Mouse (Mus musculus) heart, embryonic 13.5 days (tissue): ENCODE measurements around the gene Dnah7c. TPM values are rescaled to one million over a fixed set of nuclear protein-coding genes. Genes with fewer than 3 reads are reported as not detected.

Experiments used
- ATAC-seq: fragments of 200-750 bp; cut with Nextera tagmentation; 2 replicates; pipeline ENCODE4 v1.8.0; 2017; ENCODE audit warnings: moderate TSS enrichment; ENCODE audit not compliant: insufficient number of reproducible peaks, low FRiP score, low TSS enrichment; ENCODE audit errors: extremely low read depth
- H3K27ac ChIP-seq: fragments of 300-500 bp; sonication (generic); replicated peaks from 2 replicates; pipeline ENCODE4 v1.5.1; 2015; ENCODE audit warnings: moderate library complexity, mild to moderate bottlenecking, inconsistent platforms
- H3K27me3 ChIP-seq: fragments of 300-500 bp; sonication (generic); replicated peaks from 2 replicates; pipeline ENCODE4 v1.6.1; 2015; ENCODE audit warnings: mild to moderate bottlenecking, inconsistent platforms
- H3K36me3 ChIP-seq: fragments of 300-500 bp; sonication (generic); 2 replicates; pipeline ENCODE4 v1.6.1; 2015; ENCODE audit warnings: mild to moderate bottlenecking, inconsistent platforms
- H3K4me1 ChIP-seq: fragments of 300-500 bp; sonication (generic); 2 replicates; pipeline ENCODE4 v1.6.1; 2015; ENCODE audit warnings: inconsistent platforms
- H3K4me2 ChIP-seq: fragments of 300-500 bp; sonication (generic); 2 replicates; pipeline ENCODE4 v1.6.1; 2015; ENCODE audit warnings: inconsistent platforms, mild to moderate bottlenecking, moderate library complexity
- H3K4me3 ChIP-seq: fragments of 300-500 bp; sonication (generic); 2 replicates; pipeline ENCODE4 v1.5.1; 2015; ENCODE audit warnings: moderate library complexity, mild to moderate bottlenecking, inconsistent platforms
- H3K9ac ChIP-seq: fragments of 300-500 bp; sonication (generic); 2 replicates; pipeline ENCODE4 v1.6.1; 2015; ENCODE audit warnings: inconsistent platforms, mild to moderate bottlenecking, moderate library complexity
- H3K9me3 ChIP-seq: fragments of 300-500 bp; sonication (generic); 2 replicates; pipeline ENCODE4 v1.6.1; 2016; ENCODE audit warnings: inconsistent platforms
- WGBS: fragments of 180-500 bp; shearing (Covaris S2); methylation state at CpG from one replicate; pipeline ENCODE4 v1.1.7; 2015; ENCODE audit warnings: mixed read lengths; 5-methylcytosine and 5-hydroxymethylcytosine counted together
- polyA plus RNA-seq: library from polyadenylated mRNA; unstranded; fragments of >200 nt; fragmentation: Nextera tagmentation; extraction: Ambion mirVana; gene quantifications from 2 replicates; pipeline ENCODE4 v1.2.1, GENCODE M21; 2015

Dnah7c gene
- polyA plus RNA-seq, 1 experiment from 2014 or later = 0.04 TPM

- no peak overlapping the region for H3K4me3 ChIP-seq
- H3K9ac ChIP-seq = no peak overlapping the region
- H3K36me3 ChIP-seq = peaks cover 42% of the 10 kb centered on the region
- H3K9me3 ChIP-seq = no peaks in the 10 kb centered on the region
- ATAC-seq = no peak
- H3K27me3 ChIP-seq = no peaks in the 10 kb centered on the region
- H3K4me1 ChIP-seq = no peaks in the 10 kb centered on the region
- no peak overlapping the region for H3K4me2 ChIP-seq
- no peak overlapping the region for H3K27ac ChIP-seq
- 89% methylated on average over 5 of the region's 5 CpGs for WGBS
These were observed 406.5 kb downstream of the Dnah7c start for GRCm38 (mm10) chr1:46831927-46832326.

- H3K4me3 ChIP-seq = no peak overlapping the region
- H3K4me2 ChIP-seq = no peak overlapping the region
- H3K27ac ChIP-seq = no peak overlapping the region
- WGBS = 59% methylated on average over 4 of the region's 4 CpGs
- no peak for ATAC-seq
- no peaks in the 10 kb centered on the region for H3K27me3 ChIP-seq
- H3K9me3 ChIP-seq = no peaks in the 10 kb centered on the region
- H3K9ac ChIP-seq = no peak overlapping the region
- 0 out of 2 replicates have a peak, but pooled peaks cover 2% of the 10 kb centered on the region for H3K4me1 ChIP-seq
- H3K36me3 ChIP-seq = no peaks in the 10 kb centered on the region
These were observed 418.0 kb downstream of the Dnah7c start for GRCm38 (mm10) chr1:46843406-46843805.

- no peak overlapping the region for H3K9ac ChIP-seq
- no peaks in the 10 kb centered on the region for H3K9me3 ChIP-seq
- H3K27ac ChIP-seq = no peak overlapping the region
- no peaks in the 10 kb centered on the region for H3K36me3 ChIP-seq
- H3K4me2 ChIP-seq = no peak overlapping the region
- no peaks in the 10 kb centered on the region for H3K27me3 ChIP-seq
- no peak overlapping the region for H3K4me3 ChIP-seq
- H3K4me1 ChIP-seq = no peaks in the 10 kb centered on the region
- no peak for ATAC-seq
- 69% methylated on average over 2 of the region's 2 CpGs for WGBS
These were observed 418.9 kb downstream of the Dnah7c start for GRCm38 (mm10) chr1:46844281-46844680.

- WGBS = 59% methylated on average over 5 of the region's 5 CpGs
- peaks cover 7% of the 10 kb centered on the region for H3K4me1 ChIP-seq
These were observed 419.8 kb downstream of the Dnah7c start for GRCm38 (mm10) chr1:46845221-46845620.

GRCm38 (mm10) chr1:46849758-46850157 is 424.4 kb downstream of the Dnah7c start:
- Histone ChIP-seq H3K4me1 (peaks cover 25% of the 10 kb centered on the region), H3K27ac (no peak overlapping the region), H3K27me3 (no peaks in the 10 kb centered on the region), H3K4me2 (no peak overlapping the region), H3K9ac (no peak overlapping the region), H3K4me3 (no peak overlapping the region), H3K9me3 (no peaks in the 10 kb centered on the region), H3K36me3 (no peaks in the 10 kb centered on the region)
- no peak for ATAC-seq
- WGBS = 57% methylated on average over 1 of the region's 1 CpGs

More at GRCm38 (mm10) chr1:46845221-46845620, 419.8 kb downstream of the Dnah7c start:
- Histone ChIP-seq H3K9ac (no peak overlapping the region), H3K4me3 (no peak overlapping the region), H3K4me2 (no peak overlapping the region), H3K27ac (no peak overlapping the region), H3K36me3 (no peaks in the 10 kb centered on the region), H3K27me3 (no peaks in the 10 kb centered on the region), H3K9me3 (no peaks in the 10 kb centered on the region)
- ATAC-seq = no peak

GRCm38 (mm10) chr1:46851586-46851985 is 426.2 kb downstream of the Dnah7c start:
- ATAC-seq = no peak
- Histone ChIP-seq H3K27me3 (no peaks in the 10 kb centered on the region), H3K36me3 (no peaks in the 10 kb centered on the region), H3K4me3 (peak overlapping the region; percentile 97), H3K4me1 (peaks cover 27% of the 10 kb centered on the region), H3K9me3 (no peaks in the 10 kb centered on the region), H3K4me2 (peak overlapping the region; percentile 80), H3K27ac (no peak overlapping the region), H3K9ac (peak overlapping the region; percentile 8)
- 62% methylated on average over 4 of the region's 4 CpGs for WGBS

GRCm38 (mm10) chr1:46852216-46852599 is 426.8 kb downstream of the Dnah7c start:
- Histone ChIP-seq H3K4me3 (peak overlapping the region; percentile 97), H3K4me2 (peak overlapping the region; percentile 80), H3K27me3 (no peaks in the 10 kb centered on the region), H3K36me3 (no peaks in the 10 kb centered on the region), H3K4me1 (peaks cover 27% of the 10 kb centered on the region), H3K27ac (peak overlapping the region; percentile 99), H3K9me3 (no peaks in the 10 kb centered on the region), H3K9ac (peak overlapping the region; percentile 100)
- 1% methylated on average over 4 of the region's 4 CpGs for WGBS
- no peak for ATAC-seq

- H3K36me3 ChIP-seq = no peaks in the 10 kb centered on the region
- H3K4me3 ChIP-seq = peak overlapping the region; percentile 97
- no peaks in the 10 kb centered on the region for H3K27me3 ChIP-seq
- WGBS = under 1% methylated on average over 63 of the region's 75 CpGs
- H3K27ac ChIP-seq = peak overlapping the region; percentile 99
- peak overlapping the region; percentile 80 for H3K4me2 ChIP-seq
- ATAC-seq = peak; percentile 27
- no peaks in the 10 kb centered on the region for H3K9me3 ChIP-seq
- H3K9ac ChIP-seq = peak overlapping the region; percentile 100
- H3K4me1 ChIP-seq = peaks cover 27% of the 10 kb centered on the region
These were observed 427.3 kb downstream of the Dnah7c start for GRCm38 (mm10) chr1:46852600-46853272.

- Histone ChIP-seq H3K27me3 (no peaks in the 10 kb centered on the region), H3K4me3 (peak overlapping the region; percentile 97), H3K36me3 (no peaks in the 10 kb centered on the region), H3K4me2 (peak overlapping the region; percentile 80), H3K27ac (peak overlapping the region; percentile 99), H3K9ac (peak overlapping the region; percentile 100), H3K4me1 (peaks cover 27% of the 10 kb centered on the region), H3K9me3 (no peaks in the 10 kb centered on the region)
- under 1% methylated on average over 85 of the region's 86 CpGs for WGBS
- ATAC-seq = peak; percentile 90
These were observed 428.1 kb downstream of the Dnah7c start for GRCm38 (mm10) chr1:46853317-46854035.

GRCm38 (mm10) chr1:46854036-46854900 is 428.9 kb downstream of the Dnah7c start:
- H3K36me3 ChIP-seq = no peaks in the 10 kb centered on the region
- H3K4me3 ChIP-seq = peak overlapping the region; percentile 97
- H3K4me1 ChIP-seq = peaks cover 27% of the 10 kb centered on the region
- H3K27ac ChIP-seq = peak overlapping the region; percentile 99
- WGBS = 30% methylated on average over 18 of the region's 18 CpGs
- peak overlapping the region; percentile 80 for H3K4me2 ChIP-seq
- H3K9me3 ChIP-seq = no peaks in the 10 kb centered on the region
- peak; percentile 47; the same call in 1 of the 2 replicates for ATAC-seq
- peak overlapping the region; percentile 100 for H3K9ac ChIP-seq
- no peaks in the 10 kb centered on the region for H3K27me3 ChIP-seq

- Histone ChIP-seq H3K4me1 (peaks cover 12% of the 10 kb centered on the region), H3K9me3 (no peaks in the 10 kb centered on the region), H3K27ac (no peak overlapping the region), H3K9ac (no peak overlapping the region), H3K27me3 (no peaks in the 10 kb centered on the region), H3K36me3 (no peaks in the 10 kb centered on the region), H3K4me2 (no peak overlapping the region), H3K4me3 (no peak overlapping the region)
- 47% methylated on average over 4 of the region's 4 CpGs for WGBS
- ATAC-seq = no peak
These were observed 431.1 kb downstream of the Dnah7c start for GRCm38 (mm10) chr1:46856498-46856897.
